27 mouse cellular contexts compared by ENCODE assay signal in the genomic region with DNA sequence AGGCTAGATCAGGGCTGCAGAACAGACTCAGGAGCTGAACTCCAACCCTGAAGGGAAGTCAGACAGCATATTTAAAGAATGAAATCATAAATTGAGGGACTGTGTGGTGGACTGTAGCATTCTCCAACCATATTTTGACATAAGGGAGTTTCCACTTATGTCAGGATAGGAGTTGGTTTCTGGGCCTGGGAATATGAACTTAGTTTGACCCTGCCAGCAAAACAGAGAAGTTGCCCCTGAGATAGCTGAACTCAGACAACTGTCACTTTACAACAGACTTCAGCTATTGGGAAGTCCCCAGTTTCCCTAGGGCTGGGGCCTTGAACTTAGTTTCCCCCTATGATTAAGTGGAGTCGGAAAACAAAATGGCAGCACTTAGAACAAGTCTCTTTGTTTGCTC. TPM values are rescaled to one million over a fixed set of nuclear protein-coding genes. Genes with fewer than 3 reads are reported as not detected.
A peak's percentile ranks its signal among the peaks of the same experiment; 100 is the strongest.
DNase-seq lines count a peak whose midpoint lies in the region; ATAC-seq and TF ChIP-seq lines count a peak whose summit lies in the region.
"Had no signal": no experiment of that assay in that cellular context is flagged by ENCODE, and none has a peak within 500 bp of the region (broad histone marks: within the 10 kb centered on the region; RNA-seq: fewer than 3 reads in every experiment).

No protein-coding gene starts in this region.

- no peak overlapping the region for H3K4me2 ChIP-seq in intestine, embryonic 15.5 days (replicated peaks)
- no peak overlapping the region for H3K4me2 ChIP-seq in intestine, postnatal 0 days (replicated peaks; ENCODE audit: low read depth)
- H3K4me2 ChIP-seq: hindbrain, embryonic 13.5 days; limb, embryonic 12.5 days; liver, embryonic 15.5 days; midbrain, embryonic 12.5 days; stomach, embryonic 15.5 days had no signal

- WGBS in intestine, embryonic 15.5 days, result 78% methylated on average over 1 of the region's 1 CpGs
- whole genome bisulfite sequencing in intestine, postnatal 0 days, result 80% methylated on average over 1 of the region's 1 CpGs

- no peak overlapping the region for H3K9ac ChIP-seq in intestine, embryonic 15.5 days
- H3K9ac ChIP-seq in intestine, postnatal 0 days (ENCODE audit: low read depth, low read length), result no peak overlapping the region
- H3K9ac ChIP-seq: hindbrain, embryonic 13.5 days; limb, embryonic 12.5 days; liver, embryonic 15.5 days; midbrain, embryonic 12.5 days; stomach, embryonic 15.5 days had no signal

- 0 out of 2 replicates have a peak, but pooled peaks cover 6% of the 10 kb centered on the region for H3K4me1 ChIP-seq in intestine, embryonic 15.5 days (replicated peaks)
- H3K4me1 ChIP-seq in intestine, postnatal 0 days (replicated peaks; ENCODE audit: control insufficient read depth, insufficient read depth, low read length), result no peaks in the 10 kb centered on the region
- peaks cover 10% of the 10 kb centered on the region for H3K4me1 ChIP-seq in embryonic fibroblast, embryonic 13.5 days (ENCODE audit: control insufficient read depth, insufficient read depth, low read length)
- H3K4me1 ChIP-seq: hindbrain, embryonic 13.5 days; limb, embryonic 12.5 days; liver, embryonic 15.5 days; midbrain, embryonic 12.5 days; stomach, embryonic 15.5 days had no signal

- peak; percentile 49; the same call in 1 of the 2 replicates for ATAC-seq in intestine, embryonic 15.5 days
- ATAC-seq in intestine, postnatal 0 days, result no peak
- peak; percentile 37; the same call in 1 of the 2 replicates for ATAC-seq in megakaryocyte progenitor cell, adult 5-6 weeks (replicated peaks; ENCODE audit: poor library complexity)
- ATAC-seq: forebrain, embryonic 14.5 days; lung, postnatal 0 days had no signal

- no peak for TF ChIP-seq POLR2A in embryonic fibroblast, embryonic 13.5 days (IDR thresholded peaks at IDR 0.05; ENCODE audit: low read depth, low read length)

- intact Hi-C loops in gastrocnemius, adult 2 months (cut with DNase I), result no loop called here

- no peak for TF ChIP-seq CTCF in intestine, postnatal 0 days (IDR thresholded peaks at IDR 0.05; ENCODE audit: low read depth)
- TF ChIP-seq CTCF in embryonic fibroblast, embryonic 13.5 days (IDR thresholded peaks at IDR 0.05; ENCODE audit: borderline replicate concordance, insufficient read depth, low read length), result no peak
- TF ChIP-seq CTCF in gastrocnemius, adult 2 months (IDR thresholded peaks at IDR 0.05), result no peak

- H3K36me3 ChIP-seq in intestine, embryonic 15.5 days, result no peaks in the 10 kb centered on the region
- no peaks in the 10 kb centered on the region for H3K36me3 ChIP-seq in intestine, postnatal 0 days (ENCODE audit: control insufficient read depth, insufficient read depth)
- H3K36me3 ChIP-seq: hindbrain, embryonic 13.5 days; limb, embryonic 12.5 days; liver, embryonic 15.5 days; midbrain, embryonic 12.5 days; stomach, embryonic 15.5 days had no signal

- H3K4me3 ChIP-seq in intestine, embryonic 15.5 days (replicated peaks), result no peak overlapping the region
- H3K4me3 ChIP-seq in intestine, postnatal 0 days (ENCODE audit: low read depth, low read length), result no peak overlapping the region
- no peak overlapping the region for H3K4me3 ChIP-seq in embryonic fibroblast, embryonic 13.5 days (ENCODE audit: insufficient read depth, low read length)
- H3K4me3 ChIP-seq in gastrocnemius, adult 2 months, result no peak overlapping the region
- H3K4me3 ChIP-seq: hindbrain, embryonic 13.5 days; limb, embryonic 12.5 days; liver, embryonic 15.5 days; midbrain, embryonic 12.5 days; stomach, embryonic 15.5 days had no signal

- peak; percentile 23 for DNase-seq in 3T3-L1 (ENCODE audit: low read depth, low spot score)
- no peak for DNase-seq in right cerebral cortex, postnatal 14 days
- DNase-seq in gastrocnemius, adult 2 months, result no peak
- DNase-seq: adrenal gland, adult 8-10 months; cerebellum, adult 9-10 months; gastrocnemius, postnatal 14 days; heart, postnatal 36 days; kidney, postnatal 36 days; layer of hippocampus, postnatal 36 days had no signal

- H3K27me3 ChIP-seq in intestine, embryonic 15.5 days (replicated peaks), result no peaks in the 10 kb centered on the region
- no peaks in the 10 kb centered on the region for H3K27me3 ChIP-seq in intestine, postnatal 0 days (replicated peaks; ENCODE audit: control insufficient read depth, insufficient read depth, low read length)
- H3K27me3 ChIP-seq: hindbrain, embryonic 13.5 days; limb, embryonic 12.5 days; liver, embryonic 15.5 days; midbrain, embryonic 12.5 days; stomach, embryonic 15.5 days had no signal

- H3K9me3 ChIP-seq in intestine, embryonic 15.5 days, result no peaks in the 10 kb centered on the region
- no peaks in the 10 kb centered on the region for H3K9me3 ChIP-seq in intestine, postnatal 0 days (ENCODE audit: control insufficient read depth)
- H3K9me3 ChIP-seq: hindbrain, embryonic 13.5 days; limb, embryonic 12.5 days; liver, embryonic 15.5 days; midbrain, embryonic 12.5 days; stomach, embryonic 15.5 days had no signal

- no peak overlapping the region; the same call in 1 of the 2 replicates for H3K27ac ChIP-seq in intestine, embryonic 15.5 days
- H3K27ac ChIP-seq in intestine, postnatal 0 days (ENCODE audit: low read depth, low read length), result no peak overlapping the region
- peak overlapping the region; percentile 40; the same call in 1 of the 2 replicates for H3K27ac ChIP-seq in embryonic fibroblast, embryonic 13.5 days (ENCODE audit: insufficient read depth, low read length)
- H3K27ac ChIP-seq in gastrocnemius, adult 2 months, result no peak overlapping the region
- H3K27ac ChIP-seq: hindbrain, embryonic 13.5 days; limb, embryonic 12.5 days; liver, embryonic 15.5 days; midbrain, embryonic 12.5 days; stomach, embryonic 15.5 days had no signal

RNA-seq across cellular contexts. Expression of gene Art2b, which starts 33.9 kb away (rescaled TPM):
- polyA plus RNA-seq in intestine, embryonic 15.5 days (2015; fragmentation: Nextera tagmentation; extraction: Ambion mirVana), result 0.47 and 0.55 TPM in 2 replicates
- 0.24 and 0.56 TPM in 2 replicates for polyA plus RNA-seq in intestine, postnatal 0 days (2015; fragmentation: Nextera tagmentation; extraction: Ambion mirVana)
- polyA plus RNA-seq in embryonic fibroblast, embryonic 13.5 days (2011; ENCODE audit: insufficient read length, low read depth, missing spikeins), result not detected in 2 replicates
- total RNA-seq in megakaryocyte progenitor cell, adult 5-6 weeks (2015), result not detected in 2 replicates
- total RNA-seq in megakaryocyte progenitor cell, adult 5-6 weeks (2017), result 0.08 and 0.20 TPM in 2 replicates
- total RNA-seq in gastrocnemius, adult 2 months (2021), result not detected
- total RNA-seq: gastrocnemius, postnatal 14 days; heart, adult 8-10 months; heart, postnatal 36 days; layer of hippocampus, adult 8-10 months; layer of hippocampus, postnatal 36 days; left cerebral cortex, postnatal 14 days had no signal
- polyA plus RNA-seq: embryonic facial prominence, embryonic 14.5 days; forebrain, embryonic 14.5 days; heart, embryonic 14.5 days; hindbrain, embryonic 13.5 days; kidney, embryonic 14.5 days; limb, embryonic 12.5 days; liver, embryonic 15.5 days; lung, postnatal 0 days; midbrain, embryonic 12.5 days; neural tube, embryonic 11.5 days; stomach, embryonic 15.5 days had no signal
